16 mouse cellular contexts compared by ENCODE assay signal in genomic region chr13:29956821-29957421, GRCm38 (mm10). TPM values are rescaled to one million over a fixed set of nuclear protein-coding genes. Genes with fewer than 3 reads are reported as not detected.
A peak's percentile ranks its signal among the peaks of the same experiment; 100 is the strongest.
DNase-seq lines count a peak whose midpoint lies in the region; ATAC-seq and TF ChIP-seq lines count a peak whose summit lies in the region.
"Had no signal": no experiment of that assay in that cellular context is flagged by ENCODE, and none has a peak within 500 bp of the region (broad histone marks: within the 10 kb centered on the region; RNA-seq: fewer than 3 reads in every experiment).

No protein-coding gene starts in this region.

- no peak overlapping the region for H3K4me2 ChIP-seq in liver, embryonic 14.5 days (ENCODE audit: low read depth)
- no peak overlapping the region for H3K4me2 ChIP-seq in liver, postnatal 0 days (ENCODE audit: low read depth, low read length)
- H3K4me2 ChIP-seq: heart, embryonic 15.5 days; hindbrain, embryonic 15.5 days; limb, embryonic 13.5 days had no signal

- no peak for TF ChIP-seq POLR2A in cerebellum, adult 2 months (IDR thresholded peaks at IDR 0.05; ENCODE audit: borderline replicate concordance, insufficient read depth, low read length)

- no peak overlapping the region for H3K9ac ChIP-seq in liver, embryonic 14.5 days (replicated peaks)
- no peak overlapping the region for H3K9ac ChIP-seq in liver, postnatal 0 days (replicated peaks)
- H3K9ac ChIP-seq: heart, embryonic 15.5 days; hindbrain, embryonic 15.5 days; limb, embryonic 13.5 days had no signal

- intact Hi-C loops in gastrocnemius, adult 2 months (cut with DNase I) = no loop called here

- H3K9me3 ChIP-seq in liver, embryonic 14.5 days (ENCODE audit: control insufficient read depth, low read length) = no peaks in the 10 kb centered on the region
- H3K9me3 ChIP-seq in liver, postnatal 0 days (ENCODE audit: low read length) = no peaks in the 10 kb centered on the region
- H3K9me3 ChIP-seq: heart, embryonic 15.5 days; hindbrain, embryonic 15.5 days; limb, embryonic 13.5 days had no signal

- no peak for DNase-seq in gastrocnemius, adult 2 months
- DNase-seq in gastrocnemius, postnatal 4 days (ENCODE audit: low spot score in 2 of 2) = no peak
- DNase-seq in liver, embryonic 14.5 days (ENCODE audit: low read depth in 3 of 3, low spot score in 3 of 3) = no peak
- DNase-seq in liver, postnatal 0 days = no peak
- DNase-seq in cerebellum, adult 2 months = peak; percentile 44 to 62
- DNase-seq in testis, postnatal 10 days (ENCODE audit: low spot score) = peak; percentile 48
- DNase-seq in thymus, postnatal 0 days (ENCODE audit: low spot score) = no peak
- DNase-seq in lung, postnatal 4 days = no peak
- DNase-seq: adrenal gland, postnatal 25 days; layer of hippocampus, postnatal 36 days had no signal

- H3K27ac ChIP-seq in gastrocnemius, adult 2 months = peak overlapping the region; percentile 66; the same call in 1 of the 2 replicates
- no peak overlapping the region for H3K27ac ChIP-seq in liver, embryonic 14.5 days
- no peak overlapping the region; the same call in 1 of the 2 replicates for H3K27ac ChIP-seq in liver, postnatal 0 days (ENCODE audit: low read depth)
- no peak overlapping the region for H3K27ac ChIP-seq in cerebellum, adult 2 months (ENCODE audit: insufficient read depth, low read length)
- H3K27ac ChIP-seq: heart, embryonic 15.5 days; hindbrain, embryonic 15.5 days; limb, embryonic 13.5 days; macrophage had no signal

- no peaks in the 10 kb centered on the region for H3K27me3 ChIP-seq in liver, embryonic 14.5 days (ENCODE audit: control insufficient read depth, insufficient read depth, low read length)
- H3K27me3 ChIP-seq in liver, postnatal 0 days (ENCODE audit: insufficient read depth, low read length) = no peaks in the 10 kb centered on the region
- no peaks in the 10 kb centered on the region for H3K27me3 ChIP-seq in cerebellum, adult 2 months (ENCODE audit: control insufficient read depth, insufficient read depth, low read length)
- H3K27me3 ChIP-seq: heart, embryonic 15.5 days; hindbrain, embryonic 15.5 days; limb, embryonic 13.5 days; Patski had no signal

- H3K4me1 ChIP-seq in liver, embryonic 14.5 days (replicated peaks; ENCODE audit: control insufficient read depth in 2 of 2, insufficient read depth in 2 of 2, low read length in 1 of 2) = peaks cover 2 to 6% of the 10 kb centered on the region in 2 experiments; a peak in 3 of 4 replicates
- peaks cover 14% of the 10 kb centered on the region for H3K4me1 ChIP-seq in liver, postnatal 0 days (ENCODE audit: insufficient read depth)
- peaks cover 12% of the 10 kb centered on the region for H3K4me1 ChIP-seq in cerebellum, adult 2 months (ENCODE audit: control insufficient read depth, insufficient read depth, low read length)
- H3K4me1 ChIP-seq: hindbrain, embryonic 15.5 days had no signal

- TF ChIP-seq EP300 in liver, embryonic 14.5 days (IDR thresholded peaks at IDR 0.05; ENCODE audit: low read depth) = no peak
- TF ChIP-seq EP300 in liver, postnatal 0 days (IDR thresholded peaks at IDR 0.05; ENCODE audit: low read depth) = no peak

- no peak overlapping the region for H3K4me3 ChIP-seq in gastrocnemius, adult 2 months
- H3K4me3 ChIP-seq in liver, embryonic 14.5 days (ENCODE audit: insufficient read depth in 1 of 2, low read depth in 2 of 2, low read length in 2 of 2) = no peak overlapping the region
- H3K4me3 ChIP-seq in liver, postnatal 0 days (ENCODE audit: low read depth, low read length) = no peak overlapping the region
- no peak overlapping the region for H3K4me3 ChIP-seq in cerebellum, adult 2 months (replicated peaks; ENCODE audit: insufficient read depth, low read depth, low read length)
- H3K4me3 ChIP-seq: heart, embryonic 15.5 days; hindbrain, embryonic 15.5 days; limb, embryonic 13.5 days had no signal

- WGBS in liver, embryonic 14.5 days (ENCODE audit: insufficient replicate concordance) = 77% methylated on average over 12 of the region's 12 CpGs
- WGBS in liver, postnatal 0 days (ENCODE audit: insufficient replicate concordance) = 72% methylated on average over 12 of the region's 12 CpGs
- WGBS in cerebellum, adult 2 months = 48% methylated on average over 12 of the region's 12 CpGs

- H3K36me3 ChIP-seq in liver, embryonic 14.5 days (replicated peaks; ENCODE audit: control insufficient read depth, insufficient read depth, low read depth) = no peaks in the 10 kb centered on the region
- H3K36me3 ChIP-seq in liver, postnatal 0 days (replicated peaks; ENCODE audit: insufficient read depth, low read length) = no peaks in the 10 kb centered on the region
- H3K36me3 ChIP-seq: heart, embryonic 15.5 days; hindbrain, embryonic 15.5 days had no signal

- ATAC-seq in liver, embryonic 14.5 days (ENCODE audit: insufficient read depth) = 0 out of 2 replicates have a peak, but pooled peaks have one; percentile 19
- ATAC-seq in liver, postnatal 0 days = no peak
- ATAC-seq: forebrain, embryonic 14.5 days; Patski had no signal

- no peak for TF ChIP-seq CTCF in gastrocnemius, adult 2 months (IDR thresholded peaks at IDR 0.05)
- no peak for TF ChIP-seq CTCF in liver, embryonic 14.5 days (IDR thresholded peaks at IDR 0.05; ENCODE audit: low read depth)
- no peak for TF ChIP-seq CTCF in liver, postnatal 0 days (IDR thresholded peaks at IDR 0.05; ENCODE audit: low read depth)
- no peak for TF ChIP-seq CTCF in cerebellum, adult 2 months (IDR thresholded peaks at IDR 0.05; ENCODE audit: borderline replicate concordance, insufficient read depth, low read depth, low read length)

RNA-seq across cellular contexts. Expression of gene E2f3, which starts 28.9 kb away (rescaled TPM):
- 10 to 100 TPM in 1 of 2 experiments, 1 to 10 TPM in 1; 9.6 to 10.8 TPM for total RNA-seq in gastrocnemius, adult 2 months (2021)
- 10 to 100 TPM; 14.6 to 14.9 TPM for total RNA-seq in gastrocnemius, postnatal 4 days (2021)
- polyA plus RNA-seq in liver, embryonic 14.5 days (2012; rRNA removed) = 4.6 and 5.5 TPM in 2 replicates
- polyA plus RNA-seq in liver, embryonic 14.5 days (2014; fragmentation: Nextera tagmentation; extraction: Ambion mirVana) = 3.4 and 3.7 TPM in 2 replicates
- polyA plus RNA-seq in liver, postnatal 0 days (2015; fragmentation: Nextera tagmentation; extraction: Ambion mirVana) = 2.4 and 2.6 TPM in 2 replicates
- polyA plus RNA-seq in cerebellum, adult 2 months (2012; rRNA removed) = 10.0 and 10.9 TPM in 2 replicates
- 7.1 and 7.5 TPM in 2 replicates for polyA plus RNA-seq in thymus, postnatal 0 days (2015; fragmentation: Nextera tagmentation; extraction: Ambion mirVana)

Comparison
In these comparisons a context has a peak if more than half of its experiments do, and no peak if none do; other contexts are left out.
1. DNase-seq: peak in cerebellum, adult 2 months (2 of 2) and testis, postnatal 10 days (single experiment); none in gastrocnemius, adult 2 months (single experiment), gastrocnemius, postnatal 4 days (0 of 2), liver, embryonic 14.5 days (0 of 3), liver, postnatal 0 days (single experiment), thymus, postnatal 0 days (single experiment) and lung, postnatal 4 days (0 of 2).